Mouse (Mus musculus) cerebellum, adult 2 months (tissue): ENCODE measurements around the gene Syt2. TPM values are rescaled to one million over a fixed set of nuclear protein-coding genes. Genes with fewer than 3 reads are reported as not detected.

Source experiments
- DNase-seq, 2 experiments: peaks; one replicate each; pipeline ENCODE4 v3.0.0; 2021
- H3K27ac ChIP-seq: fragments of 200-500 bp; 2 replicates; pipeline ENCODE4 v1.5.1; 2012; ENCODE audit warnings: low read length, control low read depth, inconsistent platforms; ENCODE audit not compliant: insufficient read depth
- H3K27me3 ChIP-seq: fragments of 200-500 bp; 2 replicates; pipeline ENCODE4 v1.6.1; 2012; ENCODE audit warnings: inconsistent platforms, mild to moderate bottlenecking, low read length, moderate library complexity; ENCODE audit not compliant: control insufficient read depth, insufficient read depth
- H3K4me1 ChIP-seq: fragments of 200-500 bp; 2 replicates; pipeline ENCODE4 v1.6.1; 2011; ENCODE audit warnings: low read length; ENCODE audit not compliant: control insufficient read depth, insufficient read depth
- H3K4me3 ChIP-seq: fragments of 200-500 bp; replicated peaks from 2 replicates; pipeline ENCODE3; 2011; ENCODE audit warnings: mild to moderate bottlenecking, low read depth, low read length, control low read depth; ENCODE audit not compliant: insufficient read depth
- CTCF ChIP-seq: fragments of 200-500 bp; IDR thresholded peaks from 2 replicates; pipeline ENCODE4 v1.5.1; 2011; ENCODE audit warnings: low read depth, mild to moderate bottlenecking, control low read depth, low read length, moderate library complexity, borderline replicate concordance; ENCODE audit not compliant: insufficient read depth
- POLR2A ChIP-seq: fragments of 200-500 bp; IDR thresholded peaks from 2 replicates; pipeline ENCODE4 v1.6.1; 2011; ENCODE audit warnings: low read length, control low read depth, borderline replicate concordance; ENCODE audit not compliant: insufficient read depth
- WGBS: fragments of 180-500 bp; shearing (Covaris S2); methylation state at CpG from one replicate; pipeline ENCODE4 v1.1.7; 2018; 5-methylcytosine and 5-hydroxymethylcytosine counted together
- polyA plus RNA-seq: library from polyadenylated mRNA; depleted of rRNA; stranded (reverse); fragments of >200 nt; gene quantifications from 2 replicates; pipeline ENCODE4 v1.2.3, GENCODE M21; 2012

The Syt2 gene
- polyA plus RNA-seq, 1 experiment = 318 TPM

DNA sequence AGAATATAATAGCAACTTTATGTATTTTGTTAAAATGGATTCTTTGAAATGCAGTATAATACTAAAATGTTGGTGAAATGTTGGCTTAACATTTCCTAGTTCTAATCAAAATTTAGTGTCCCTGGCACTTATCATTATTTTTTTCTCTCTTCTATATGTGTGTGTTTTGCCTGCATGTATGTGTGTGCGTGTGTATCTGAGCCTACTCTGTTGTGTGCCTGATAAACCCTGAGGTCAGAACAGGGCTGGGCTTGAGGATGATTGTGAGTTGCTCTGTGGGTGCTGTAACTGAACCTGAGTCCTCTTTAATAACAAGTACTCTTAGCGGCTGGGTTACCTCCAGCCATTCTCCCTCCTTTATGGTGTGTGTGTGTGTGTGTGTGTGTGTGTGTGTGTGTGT lies 31.5 kb upstream of the Syt2 start:
- Histone ChIP-seq H3K4me1 (no peaks in the 10 kb centered on the region), H3K27ac (no peak overlapping the region), H3K27me3 (no peaks in the 10 kb centered on the region), H3K4me3 (no peak overlapping the region)
- WGBS = 94% methylated on average over 2 of the region's 2 CpGs
- DNase-seq = no peak
- TF ChIP-seq CTCF (no peak), POLR2A (no peak)

DNA sequence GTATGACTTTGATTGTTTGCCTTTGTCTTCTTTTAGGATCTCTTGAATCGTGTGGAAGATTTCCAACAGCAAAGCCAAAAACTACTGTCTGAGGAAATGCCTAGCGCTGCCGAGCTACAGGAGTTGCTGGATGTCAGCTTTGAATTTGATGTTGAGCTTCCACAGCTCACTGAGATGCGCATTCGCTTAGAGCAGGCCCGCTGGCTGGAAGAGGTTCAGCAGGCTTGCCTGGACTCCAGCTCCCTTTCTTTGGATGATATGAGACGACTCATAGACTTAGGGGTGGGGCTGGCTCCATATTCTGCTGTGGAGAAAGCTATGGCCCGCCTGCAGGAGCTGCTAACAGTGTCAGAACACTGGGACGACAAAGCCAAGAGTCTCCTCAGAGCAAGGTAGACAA lies 28.8 kb upstream of the Syt2 start:
- Histone ChIP-seq H3K4me3 (no peak overlapping the region), H3K4me1 (no peaks in the 10 kb centered on the region), H3K27me3 (no peaks in the 10 kb centered on the region), H3K27ac (no peak overlapping the region)
- TF ChIP-seq POLR2A (no peak), CTCF (no peak)
- WGBS = 79% methylated on average over 9 of the region's 9 CpGs
- no peak for DNase-seq

DNA sequence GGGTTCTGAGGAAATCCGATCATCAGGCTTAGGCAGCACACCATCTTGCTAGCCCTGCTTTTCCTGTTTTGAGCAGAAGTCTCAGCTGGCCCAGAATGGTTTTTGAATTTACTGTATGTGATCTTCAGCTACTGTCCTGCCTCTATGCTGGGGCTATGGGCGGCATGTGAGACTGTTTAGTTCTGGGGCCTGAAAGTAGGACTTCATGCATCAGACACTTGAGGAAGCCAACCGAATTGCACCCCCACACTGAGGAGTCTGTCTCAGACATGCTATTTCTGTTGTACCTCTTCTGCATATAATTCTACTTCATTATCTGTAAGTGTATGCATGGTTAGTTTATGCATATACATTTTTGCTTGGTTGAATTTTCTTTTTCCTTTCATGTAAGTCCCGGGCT lies 21.2 kb upstream of the Syt2 start:
- no peak for DNase-seq
- Histone ChIP-seq H3K4me1 (no peaks in the 10 kb centered on the region), H3K27ac (no peak overlapping the region), H3K4me3 (no peak overlapping the region), H3K27me3 (no peaks in the 10 kb centered on the region)
- TF ChIP-seq CTCF = no peak
- TF ChIP-seq POLR2A = no peak
- WGBS = 94% methylated on average over 4 of the region's 4 CpGs

DNA sequence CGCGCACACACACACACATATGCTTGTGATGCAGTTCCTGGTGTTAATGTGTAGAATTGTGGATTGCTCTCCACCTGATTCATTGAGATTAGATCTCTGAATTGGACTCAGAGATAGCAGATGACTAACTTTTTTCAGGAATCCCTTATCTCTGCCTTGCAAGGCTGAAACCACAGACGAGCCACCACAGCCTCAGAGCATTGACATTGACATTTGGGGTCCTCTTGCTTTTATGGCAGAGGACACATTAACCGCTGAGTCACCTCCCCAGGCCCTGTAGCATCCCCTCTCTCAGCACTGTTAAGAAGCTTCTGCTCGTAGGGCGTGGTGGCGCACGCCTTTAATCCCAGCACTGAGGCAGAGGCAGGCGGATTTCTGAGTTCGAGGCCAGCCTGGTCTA lies 17.0 kb upstream of the Syt2 start:
- H3K27me3 ChIP-seq = no peaks in the 10 kb centered on the region
- no peak overlapping the region for H3K4me3 ChIP-seq
- TF ChIP-seq CTCF (no peak), POLR2A (no peak)
- no peaks in the 10 kb centered on the region for H3K4me1 ChIP-seq
- 95% methylated on average over 10 of the region's 10 CpGs for WGBS
- DNase-seq = no peak
- H3K27ac ChIP-seq = no peak overlapping the region

DNA sequence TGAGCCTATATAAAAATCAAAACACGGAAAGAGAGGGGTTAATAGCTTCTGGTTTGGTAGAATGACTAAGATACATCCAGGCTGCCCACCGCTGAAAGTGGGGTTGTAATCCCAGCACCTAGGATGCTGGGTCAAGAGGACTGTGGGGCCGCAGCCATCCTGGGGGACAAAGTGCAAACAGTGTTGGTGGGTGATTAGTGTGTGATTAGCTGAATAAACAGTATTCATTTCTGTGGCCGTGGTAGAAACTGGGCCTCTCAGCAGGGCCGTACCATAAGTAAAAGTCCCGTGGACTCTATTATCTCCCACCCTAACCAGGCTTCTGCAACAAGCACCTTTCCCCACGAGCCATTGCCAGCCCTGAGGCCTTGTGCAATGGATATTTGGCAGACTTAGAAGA lies 12.2 kb upstream of the Syt2 start:
- no peak for DNase-seq
- WGBS = 82% methylated on average over 7 of the region's 7 CpGs
- TF ChIP-seq POLR2A (no peak), CTCF (no peak)

DNA sequence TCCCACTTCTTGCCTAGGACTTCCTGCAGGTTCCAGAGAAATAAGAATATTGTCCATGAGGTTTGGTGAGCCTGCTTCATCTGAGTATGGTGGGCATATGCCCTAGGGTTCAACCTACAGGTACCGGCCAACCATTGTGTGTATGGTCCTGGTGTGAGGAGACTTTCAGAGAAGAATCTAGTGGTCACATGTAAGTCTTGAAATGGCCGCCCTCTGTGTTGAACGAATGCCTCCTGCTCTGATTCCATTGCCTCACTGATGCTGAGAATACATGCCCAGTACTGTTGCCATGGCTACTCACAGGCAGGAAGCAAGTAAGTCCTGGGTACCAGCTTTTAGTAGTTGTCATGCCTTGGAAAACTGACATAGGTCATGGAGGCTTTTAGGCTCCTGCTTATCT lies 10.2 kb upstream of the Syt2 start:
- no peak overlapping the region for H3K27ac ChIP-seq
- no peaks in the 10 kb centered on the region for H3K27me3 ChIP-seq
- TF ChIP-seq CTCF = no peak
- no peak for TF ChIP-seq POLR2A
- H3K4me1 ChIP-seq = peaks cover 7% of the 10 kb centered on the region
- no peak for DNase-seq
- no peak overlapping the region for H3K4me3 ChIP-seq
- WGBS = 72% methylated on average over 3 of the region's 3 CpGs

More for the DNA sequence above, 12.2 kb upstream of the Syt2 start:
- Histone ChIP-seq H3K4me1 (peaks cover 4% of the 10 kb centered on the region; the same call in 1 of the 2 replicates), H3K27ac (no peak overlapping the region), H3K4me3 (no peak overlapping the region), H3K27me3 (no peaks in the 10 kb centered on the region)

DNA sequence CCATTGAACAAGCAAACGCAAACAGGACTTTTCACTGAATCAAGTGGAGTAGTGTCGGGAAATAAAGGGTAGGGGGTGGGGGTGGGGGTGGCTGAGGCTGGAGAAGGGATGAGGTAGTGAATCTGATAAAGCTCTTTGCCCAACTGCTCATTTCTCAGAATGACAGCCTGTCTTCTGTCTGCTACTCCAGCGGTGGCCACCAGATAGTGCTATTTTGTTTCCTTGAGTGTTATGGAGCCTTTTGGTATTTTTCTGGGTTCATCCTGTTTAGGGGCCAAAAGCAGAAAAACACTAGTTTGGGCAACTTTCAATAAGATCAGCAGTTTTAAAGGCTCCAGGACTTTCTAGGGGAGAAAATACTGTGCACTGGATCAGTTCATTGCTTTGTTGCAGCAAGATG lies 9.8 kb upstream of the Syt2 start:
- H3K27ac ChIP-seq = no peak overlapping the region
- TF ChIP-seq CTCF (peak; percentile 41; the same call in 1 of the 2 replicates), POLR2A (no peak)
- DNase-seq = peak in 1 of 2 experiments; percentile 60
- no peaks in the 10 kb centered on the region for H3K27me3 ChIP-seq
- 13% methylated on average over 3 of the region's 3 CpGs for WGBS
- H3K4me3 ChIP-seq = no peak overlapping the region
- peaks cover 7% of the 10 kb centered on the region for H3K4me1 ChIP-seq

DNA sequence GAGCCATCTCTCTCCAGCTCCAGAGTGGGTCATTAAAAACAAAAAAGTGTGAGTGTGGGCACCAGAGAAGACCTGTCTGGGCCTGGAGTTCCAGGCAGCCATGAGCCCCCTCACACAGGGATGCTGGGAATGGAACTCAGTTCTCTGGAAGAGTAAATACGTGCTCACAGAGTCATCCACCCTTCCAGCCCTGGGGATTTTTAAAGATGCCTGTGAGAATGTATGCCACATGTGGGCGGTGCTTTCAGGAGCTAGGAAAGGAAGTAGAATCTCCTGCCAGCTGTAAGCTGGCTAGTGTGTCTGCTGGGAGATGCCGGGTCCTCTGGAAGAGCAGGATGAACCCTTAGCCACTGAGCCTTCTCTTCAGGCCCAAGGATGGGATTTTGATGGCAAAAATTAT lies 8.4 kb upstream of the Syt2 start:
- no peak overlapping the region for H3K4me3 ChIP-seq
- no peak for TF ChIP-seq POLR2A
- TF ChIP-seq CTCF = no peak
- H3K4me1 ChIP-seq = peaks cover 7% of the 10 kb centered on the region
- DNase-seq = no peak
- 33% methylated on average over 3 of the region's 3 CpGs for WGBS
- H3K27me3 ChIP-seq = no peaks in the 10 kb centered on the region
- H3K27ac ChIP-seq = no peak overlapping the region
